Mouse (Mus musculus): ENCODE data around the gene Fars2.

- no peak for TF ChIP-seq CTCF (IDR thresholded peaks at IDR 0.05; ENCODE audit: extremely low read depth, insufficient read length, insufficient replicate concordance, low read depth, low read length)
- no peak for TF ChIP-seq POLR2A (IDR thresholded peaks at IDR 0.05; ENCODE audit: low read depth, low read length)
These were observed 42.7 kb upstream of the Fars2 start for GRCm38 (mm10) chr13:36074484-36074883.

Data from small intestine, adult 2 months (tissue).